Mouse (Mus musculus) liver, postnatal 0 days (tissue): Measurements from ENCODE around the gene Ak3.

Experiments
- CTCF ChIP-seq: sonication (generic); IDR thresholded peaks from 2 replicates; pipeline ENCODE4 v1.5.1; 2016; ENCODE audit warnings: antibody characterized with exemption, low read depth
- EP300 ChIP-seq: IDR thresholded peaks from 2 replicates; pipeline ENCODE4 v1.6.1; 2016; ENCODE audit warnings: antibody characterized with exemption, low read depth, mild to moderate bottlenecking

DNA sequence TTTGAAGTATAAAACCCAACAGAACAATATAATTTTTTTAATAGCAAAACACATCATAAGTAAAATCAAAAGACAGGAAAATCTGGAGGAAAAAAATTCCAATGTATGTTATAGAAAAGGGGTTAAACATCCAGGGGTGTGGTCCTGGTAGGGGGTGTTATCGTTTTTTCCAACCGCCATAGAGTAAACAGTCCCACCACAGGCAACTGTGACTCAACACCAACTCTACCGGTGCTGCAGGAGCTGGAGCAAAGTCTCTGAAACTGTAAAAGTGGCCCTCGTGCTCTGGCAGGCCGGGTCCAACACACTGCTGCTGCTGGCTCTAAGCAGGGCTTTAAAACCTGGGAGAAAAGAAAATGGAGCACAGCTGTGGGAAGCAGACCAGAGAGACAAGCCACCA lies 11.0 kb upstream of the Ak3 start:
- TF ChIP-seq CTCF, result no peak
- no peak for TF ChIP-seq EP300
